Mouse (Mus musculus) liver, adult 2 months (tissue): ENCODE results near the gene Wnt8b.

ENCODE experiments used
- CTCF ChIP-seq: fragments of 200-500 bp; IDR thresholded peaks from 2 replicates; pipeline ENCODE4 v1.5.1; 2011; ENCODE audit warnings: low read depth, low read length, control low read depth
- POLR2A ChIP-seq: fragments of 200-500 bp; IDR thresholded peaks from 2 replicates; pipeline ENCODE4 v1.6.1; 2011; ENCODE audit warnings: low read length, control low read depth; ENCODE audit not compliant: insufficient read depth; ENCODE audit errors: extremely low read depth

GRCm38 (mm10) chr19:44542694-44543178 lies 49.5 kb downstream of the Wnt8b start:
- TF ChIP-seq POLR2A, result no peak
- TF ChIP-seq CTCF, result no peak
